Mouse (Mus musculus): ENCODE data around the gene A730061H03Rik. TPM values are rescaled to one million over a fixed set of nuclear protein-coding genes. Genes with fewer than 3 reads are reported as not detected.

The A730061H03Rik gene
- 7.1 TPM for polyA plus RNA-seq (2017; shearing (Covaris generic))

DNA sequence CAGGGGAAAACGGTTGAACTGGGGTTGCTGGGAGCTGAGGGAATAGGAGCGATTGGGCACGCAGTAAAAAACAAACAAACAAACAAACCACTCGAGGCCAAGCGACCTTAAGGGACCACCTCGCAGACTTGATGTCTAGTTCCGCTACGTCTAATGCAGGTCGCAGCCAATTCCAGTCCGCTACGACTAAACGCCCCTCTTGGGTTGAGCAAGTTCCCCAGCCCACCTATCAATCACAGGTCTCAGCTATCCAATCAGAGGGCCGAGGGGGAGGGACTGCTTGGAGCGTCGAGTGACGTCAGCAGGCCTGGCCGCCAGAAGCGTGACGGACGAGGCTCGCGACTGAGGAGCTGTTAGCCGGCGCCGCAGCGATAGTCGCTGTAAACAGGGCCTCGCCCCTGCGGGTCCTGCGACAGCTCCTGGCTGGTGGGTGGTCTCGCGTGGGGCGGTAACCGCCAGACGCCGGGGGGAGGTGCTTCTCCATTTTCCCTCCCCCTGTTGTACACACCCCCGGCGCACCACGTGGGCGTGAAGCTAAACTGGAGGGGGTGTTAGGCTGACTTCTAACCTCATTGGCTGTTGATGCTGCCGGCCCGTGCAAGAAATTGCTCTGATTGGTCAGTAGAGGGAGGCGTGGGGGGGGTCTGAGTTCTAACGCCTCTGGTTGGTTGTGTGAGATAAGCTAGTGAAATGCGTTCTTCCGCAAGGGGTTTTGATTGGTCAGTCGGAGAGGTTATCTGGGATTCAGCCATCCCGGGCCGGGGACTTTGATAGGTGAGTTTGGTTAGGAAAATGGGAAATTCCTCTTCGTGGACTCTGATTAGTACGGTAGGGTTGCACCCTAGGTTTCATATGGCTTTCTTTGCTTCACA, at the start of gene A730061H03Rik:
TSS of gene A730061H03Rik (minus strand) at position 205 of the 872 bp plus-strand sequence.

DNA sequence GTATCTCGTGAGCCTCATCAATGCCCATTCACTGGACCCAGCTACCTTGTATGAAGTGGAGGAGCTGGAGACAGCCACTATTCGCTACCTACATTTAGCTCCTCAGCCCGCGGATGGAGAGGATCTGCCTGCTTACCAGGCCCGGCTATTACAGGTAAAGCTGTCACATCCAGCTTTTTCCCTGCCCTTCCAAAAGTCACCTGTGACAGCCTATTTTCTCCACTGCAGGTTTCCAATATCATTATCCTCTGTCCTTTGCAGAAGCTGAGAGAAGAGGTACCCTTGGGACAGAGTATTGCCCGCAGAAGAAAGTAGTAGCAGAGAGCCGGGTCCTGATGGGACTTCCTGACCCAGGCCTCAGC, 43.0 kb upstream of the A730061H03Rik start, which contains the start of gene Irf9:
TSS of gene Irf9 (plus strand) at position 301 of the 362 bp plus-strand sequence.

GRCm38 (mm10) chr14:55591331-55591891, 31.2 kb upstream of the A730061H03Rik start, which contains the start of gene Rnf31:
TSS of gene Rnf31 (plus strand) at chr14:55591708.

GRCm38 (mm10) chr14:55590748-55591330, 30.6 kb upstream of the A730061H03Rik start, which contains the start of gene Psme2:
TSS of gene Psme2 (minus strand) at chr14:55591113.

GRCm38 (mm10) chr14:55584702-55585565, 24.7 kb upstream of the A730061H03Rik start, which contains the start of gene Emc9:
TSS of gene Emc9 (minus strand) at chr14:55585302.

GRCm38 (mm10) chr14:55577871-55578667, 17.9 kb upstream of the A730061H03Rik start, which contains the start of gene Psme1:
TSS of gene Psme1 (plus strand) at chr14:55578123.

DNA sequence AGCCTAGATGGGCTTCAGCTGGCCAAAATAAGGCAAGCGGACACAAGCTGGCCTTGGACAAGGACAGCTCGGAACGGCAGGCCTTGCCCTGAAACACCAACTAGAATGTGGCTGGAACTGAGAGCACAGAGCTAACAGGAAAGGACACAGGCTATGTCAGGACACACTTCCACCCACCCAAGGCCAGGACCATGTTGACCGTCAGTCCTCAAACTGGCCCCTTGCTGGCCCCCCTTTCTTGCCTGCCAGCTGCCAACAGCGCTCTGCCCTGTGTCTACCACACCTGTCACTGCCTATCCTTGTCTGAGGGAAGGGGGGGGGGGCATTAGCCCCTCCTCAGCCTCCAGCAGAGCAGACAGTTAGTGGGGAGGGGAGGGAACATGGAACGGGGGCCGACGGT, 15.1 kb upstream of the A730061H03Rik start, which contains the start of gene Fitm1:
TSS of gene Fitm1 (plus strand) at position 316 of the 400 bp plus-strand sequence.

GRCm38 (mm10) chr14:55559799-55560201, 406 bp downstream of the A730061H03Rik start, which contains the start of gene Dcaf11:
TSS of gene Dcaf11 (plus strand) at chr14:55560006.

GRCm38 (mm10) chr14:55540067-55540786, 20.0 kb downstream of the A730061H03Rik start, which contains the start of gene Pck2:
TSS of gene Pck2 (plus strand) at chr14:55540266.

GRCm38 (mm10) chr14:55524785-55525184, 35.4 kb downstream of the A730061H03Rik start, which contains the start of gene Nrl:
TSS of gene Nrl (minus strand) at chr14:55524981.

DNA sequence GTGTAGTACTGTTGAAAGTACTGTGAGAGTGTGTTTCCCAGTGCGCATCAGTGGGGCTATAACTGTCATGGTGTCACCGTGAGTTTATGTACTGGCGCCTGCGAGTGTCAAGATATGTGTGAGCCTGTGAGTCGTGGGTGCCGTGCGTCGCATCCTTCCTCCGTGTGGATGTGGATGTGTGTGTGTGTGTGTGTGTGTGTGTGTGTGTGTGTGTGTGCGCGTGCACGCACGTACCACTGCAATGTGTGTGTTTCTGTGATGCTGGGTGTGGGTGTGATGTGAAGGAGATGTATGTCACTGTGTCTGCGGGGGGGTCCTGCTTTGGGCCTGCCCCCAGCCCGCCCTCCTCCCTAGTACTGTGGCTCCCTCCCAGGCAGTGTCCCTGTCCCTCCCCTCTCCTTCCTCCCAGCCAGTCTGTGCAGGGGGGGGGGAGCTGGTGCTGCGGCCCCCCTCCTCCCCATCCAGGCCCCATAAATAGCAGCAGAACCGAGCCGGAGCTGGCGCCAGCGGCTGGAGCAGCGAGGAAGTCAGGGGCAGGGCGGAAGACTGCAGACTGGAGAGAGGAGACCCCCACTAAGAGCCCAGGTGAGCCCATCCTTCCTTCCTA, 50.0 kb downstream of the A730061H03Rik start, which contains the start of gene Cpne6:
TSS of gene Cpne6 (plus strand) at position 321 of the 607 bp plus-strand sequence.

Other genes with a start within 250 kb of the A730061H03Rik start
- gene Dhrs4, start 81.6 kb downstream of the A730061H03Rik start, polyA plus RNA-seq (2017; shearing (Covaris generic)): 29.8 TPM
- not detected for gene Carmil3, start 69.8 kb downstream of the A730061H03Rik start, polyA plus RNA-seq (2017; shearing (Covaris generic))
- not detected for gene Cpne6, start 50.0 kb downstream of the A730061H03Rik start, polyA plus RNA-seq (2017; shearing (Covaris generic))
- not detected for gene Nrl, start 35.4 kb downstream of the A730061H03Rik start, polyA plus RNA-seq (2017; shearing (Covaris generic))
- gene Pck2, start 20.1 kb downstream of the A730061H03Rik start, polyA plus RNA-seq (2017; shearing (Covaris generic)): 15.0 TPM
- 135 TPM for gene Dcaf11, start 400 bp downstream of the A730061H03Rik start, polyA plus RNA-seq (2017; shearing (Covaris generic))
- not detected for gene Fitm1, start 15.2 kb upstream of the A730061H03Rik start, polyA plus RNA-seq (2017; shearing (Covaris generic))
- 681 TPM for gene Psme1, start 17.7 kb upstream of the A730061H03Rik start, polyA plus RNA-seq (2017; shearing (Covaris generic))
- gene Emc9, start 24.9 kb upstream of the A730061H03Rik start, polyA plus RNA-seq (2017; shearing (Covaris generic)): 30.4 TPM
- gene Psme2, start 30.7 kb upstream of the A730061H03Rik start, polyA plus RNA-seq (2017; shearing (Covaris generic)): 378 TPM
- gene Rnf31, start 31.3 kb upstream of the A730061H03Rik start, polyA plus RNA-seq (2017; shearing (Covaris generic)): 45.9 TPM
- gene Irf9, start 43.2 kb upstream of the A730061H03Rik start, polyA plus RNA-seq (2017; shearing (Covaris generic)): 142 TPM
- 1.1 TPM for gene Rec8, start 57.6 kb upstream of the A730061H03Rik start, polyA plus RNA-seq (2017; shearing (Covaris generic))
- 55.1 TPM for gene Ipo4, start 75.6 kb upstream of the A730061H03Rik start, polyA plus RNA-seq (2017; shearing (Covaris generic))
- 0.66 TPM for gene Gm49378, start 77.5 kb upstream of the A730061H03Rik start, polyA plus RNA-seq (2017; shearing (Covaris generic))
- gene Tm9sf1, start 83.4 kb upstream of the A730061H03Rik start, polyA plus RNA-seq (2017; shearing (Covaris generic)): 58.5 TPM
- gene Tssk4, start 89.8 kb upstream of the A730061H03Rik start, polyA plus RNA-seq (2017; shearing (Covaris generic)): 1.1 TPM
- 65.6 TPM for gene Mdp1, start 100.1 kb upstream of the A730061H03Rik start, polyA plus RNA-seq (2017; shearing (Covaris generic))
- gene Gmpr2, start 111.5 kb upstream of the A730061H03Rik start, polyA plus RNA-seq (2017; shearing (Covaris generic)): 34.7 TPM
- 214 TPM for gene Nedd8, start 111.7 kb upstream of the A730061H03Rik start, polyA plus RNA-seq (2017; shearing (Covaris generic))
- gene Tinf2, start 121.4 kb upstream of the A730061H03Rik start, polyA plus RNA-seq (2017; shearing (Covaris generic)): 156 TPM
- gene Tgm1, start 153.5 kb upstream of the A730061H03Rik start, polyA plus RNA-seq (2017; shearing (Covaris generic)): not detected
- 109 TPM for gene Rabggta, start 161.9 kb upstream of the A730061H03Rik start, polyA plus RNA-seq (2017; shearing (Covaris generic))
- gene Dhrs1, start 185.3 kb upstream of the A730061H03Rik start, polyA plus RNA-seq (2017; shearing (Covaris generic)): 18.4 TPM
- gene Nop9, start 185.3 kb upstream of the A730061H03Rik start, polyA plus RNA-seq (2017; shearing (Covaris generic)): 35.8 TPM
- not detected for gene Cideb, start 198.1 kb upstream of the A730061H03Rik start, polyA plus RNA-seq (2017; shearing (Covaris generic))
- gene Ltb4r2, start 201.0 kb upstream of the A730061H03Rik start, polyA plus RNA-seq (2017; shearing (Covaris generic)): not detected
- gene Ltb4r1, start 205.6 kb upstream of the A730061H03Rik start, polyA plus RNA-seq (2017; shearing (Covaris generic)): not detected
- gene Adcy4, start 223.7 kb upstream of the A730061H03Rik start, polyA plus RNA-seq (2017; shearing (Covaris generic)): not detected
- 61.2 TPM for gene Ripk3, start 228.5 kb upstream of the A730061H03Rik start, polyA plus RNA-seq (2017; shearing (Covaris generic))